Comparison of ENCODE assay signal across 29 mouse cellular contexts in the genomic region with DNA sequence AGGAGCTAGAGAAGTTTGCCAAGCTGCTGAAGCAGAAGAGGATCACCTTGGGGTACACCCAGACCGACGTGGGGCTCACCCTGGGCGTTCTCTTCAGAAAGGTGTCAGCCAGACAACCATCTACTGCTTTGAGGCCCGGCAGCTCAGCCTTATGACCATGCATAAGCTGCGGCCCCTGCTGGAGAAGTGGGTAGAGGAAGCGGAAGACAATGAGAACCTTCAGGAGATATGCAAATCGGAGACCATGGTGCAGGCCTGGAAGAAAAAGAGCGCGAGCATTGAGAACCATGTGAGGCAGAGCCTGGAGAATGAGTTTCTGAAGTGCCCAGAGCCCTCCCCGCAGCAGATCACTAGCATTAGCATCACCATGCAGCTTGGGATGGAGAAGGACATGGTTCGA.
DNase-seq lines count a peak whose midpoint lies in the region; ATAC-seq and TF ChIP-seq lines count a peak whose summit lies in the region.
"Had no signal": no experiment of that assay in that cellular context is flagged by ENCODE, and none has a peak within 500 bp of the region (broad histone marks: within the 10 kb centered on the region; RNA-seq: fewer than 3 reads in every experiment).

No protein-coding gene starts in this region.

- no peaks in the 10 kb centered on the region for H3K4me1 ChIP-seq in intestine, postnatal 0 days (replicated peaks; ENCODE audit: control insufficient read depth, insufficient read depth, low read length)
- H3K4me1 ChIP-seq in intestine, embryonic 15.5 days (replicated peaks): no peaks in the 10 kb centered on the region
- H3K4me1 ChIP-seq in lung, embryonic 15.5 days: 0 out of 2 replicates have a peak, but pooled peaks cover 3% of the 10 kb centered on the region
- no peaks in the 10 kb centered on the region for H3K4me1 ChIP-seq in CH12.LX (ENCODE audit: control insufficient read depth in 1 of 2, insufficient read depth in 2 of 2)
- H3K4me1 ChIP-seq: embryonic facial prominence, embryonic 15.5 days; forebrain, embryonic 13.5 days; midbrain, embryonic 15.5 days; neural tube, embryonic 12.5 days had no signal

- peak; percentile 35 for TF ChIP-seq CTCF in intestine, postnatal 0 days (IDR thresholded peaks at IDR 0.05; ENCODE audit: low read depth)
- peak in 1 of 2 experiments; percentile 45; a peak in 2 of 4 replicates for TF ChIP-seq CTCF in CH12.LX (conservative IDR thresholded peaks at IDR 0.05 in 1 of 2, IDR thresholded peaks at IDR 0.05 in 1 of 2; ENCODE audit: low read depth in 2 of 2, low read length in 2 of 2)

- no peak for ATAC-seq in intestine, postnatal 0 days
- ATAC-seq in intestine, embryonic 15.5 days: no peak
- peak; percentile 14; the same call in 1 of the 2 replicates for ATAC-seq in lung, embryonic 15.5 days (ENCODE audit: borderline replicate concordance, extremely low read depth, low FRiP score, low TSS enrichment)
- ATAC-seq in erythroblast, adult 5-6 weeks (replicated peaks; ENCODE audit: low FRiP score, poor library complexity, severe bottlenecking): no peak
- ATAC-seq: midbrain, embryonic 15.5 days had no signal

- H3K36me3 ChIP-seq in intestine, postnatal 0 days (ENCODE audit: control insufficient read depth, insufficient read depth): no peaks in the 10 kb centered on the region
- H3K36me3 ChIP-seq in intestine, embryonic 15.5 days: no peaks in the 10 kb centered on the region
- no peaks in the 10 kb centered on the region for H3K36me3 ChIP-seq in lung, embryonic 15.5 days
- H3K36me3 ChIP-seq in CH12.LX (replicated peaks in 1 of 2; ENCODE audit: control insufficient read depth in 1 of 2, insufficient read depth in 1 of 2, low read length in 1 of 2): no peaks in the 10 kb centered on the region
- H3K36me3 ChIP-seq: embryonic facial prominence, embryonic 10.5 days; embryonic facial prominence, embryonic 15.5 days; G1E; midbrain, embryonic 15.5 days; neural tube, embryonic 12.5 days had no signal

- no peak for TF ChIP-seq RAD21 in CH12.LX (IDR thresholded peaks at IDR 0.05; ENCODE audit: low read depth, low read length)

- TF ChIP-seq POLR2A in CH12.LX (IDR thresholded peaks at IDR 0.05; ENCODE audit: low read depth, low read length): no peak

- no peak overlapping the region for H3K4me2 ChIP-seq in intestine, postnatal 0 days (replicated peaks; ENCODE audit: low read depth)
- H3K4me2 ChIP-seq in intestine, embryonic 15.5 days (replicated peaks): no peak overlapping the region
- H3K4me2 ChIP-seq in lung, embryonic 15.5 days: no peak overlapping the region
- H3K4me2 ChIP-seq in CH12.LX (ENCODE audit: insufficient read depth, low read depth, poor library complexity, severe bottlenecking): no peak overlapping the region
- H3K4me2 ChIP-seq: embryonic facial prominence, embryonic 15.5 days; forebrain, embryonic 13.5 days; heart, embryonic 11.5 days; hindbrain, embryonic 14.5 days; midbrain, embryonic 15.5 days; neural tube, embryonic 12.5 days had no signal

- no peak overlapping the region for H3K4me3 ChIP-seq in intestine, postnatal 0 days (ENCODE audit: low read depth, low read length)
- H3K4me3 ChIP-seq in intestine, embryonic 15.5 days (replicated peaks): no peak overlapping the region
- no peak overlapping the region for H3K4me3 ChIP-seq in lung, embryonic 15.5 days
- H3K4me3 ChIP-seq in CH12.LX (replicated peaks in 1 of 3; ENCODE audit: low read depth in 2 of 3, low read length in 2 of 3, poor library complexity in 1 of 3): no peak overlapping the region
- H3K4me3 ChIP-seq: embryonic facial prominence, embryonic 10.5 days; embryonic facial prominence, embryonic 15.5 days; forebrain, embryonic 13.5 days; midbrain, embryonic 15.5 days; neural tube, embryonic 12.5 days had no signal

- no peaks in the 10 kb centered on the region for H3K27me3 ChIP-seq in intestine, postnatal 0 days (replicated peaks; ENCODE audit: control insufficient read depth, insufficient read depth, low read length)
- no peaks in the 10 kb centered on the region for H3K27me3 ChIP-seq in intestine, embryonic 15.5 days (replicated peaks)
- no peaks in the 10 kb centered on the region for H3K27me3 ChIP-seq in lung, embryonic 15.5 days
- no peaks in the 10 kb centered on the region for H3K27me3 ChIP-seq in CH12.LX (replicated peaks)
- H3K27me3 ChIP-seq: embryonic facial prominence, embryonic 15.5 days; forebrain, embryonic 13.5 days; midbrain, embryonic 15.5 days; neural tube, embryonic 12.5 days had no signal

- no peak for DNase-seq in lung, postnatal 25 days (ENCODE audit: low spot score)
- no peak for DNase-seq in CH12.LX (ENCODE audit: extremely low read depth)
- peak; percentile 58 for DNase-seq in ZHBTc4 (ENCODE audit: low read depth, low spot score)
- no peak for DNase-seq in adrenal gland, adult (ENCODE audit: inconsistent age in 2 of 2, low spot score in 1 of 2)
- DNase-seq: adrenal gland, postnatal 25 days; cerebellum, adult 18-20 months; cerebellum, postnatal 14 days; gastrocnemius, postnatal 10 days; heart, postnatal 10 days; kidney, adult 18-20 months; kidney, postnatal 10 days; layer of hippocampus, adult 9-11 months; liver; right cerebral cortex, adult 18-20 months; spleen, adult 18-20 months; thymus, adult 2 months had no signal

- H3K9me3 ChIP-seq in intestine, postnatal 0 days (ENCODE audit: control insufficient read depth): no peaks in the 10 kb centered on the region
- H3K9me3 ChIP-seq in intestine, embryonic 15.5 days: no peaks in the 10 kb centered on the region
- H3K9me3 ChIP-seq in lung, embryonic 15.5 days: no peaks in the 10 kb centered on the region
- H3K9me3 ChIP-seq in CH12.LX (replicated peaks; ENCODE audit: low read length): no peaks in the 10 kb centered on the region
- H3K9me3 ChIP-seq: embryonic facial prominence, embryonic 10.5 days; embryonic facial prominence, embryonic 15.5 days; forebrain, embryonic 13.5 days; midbrain, embryonic 15.5 days; neural tube, embryonic 12.5 days had no signal

- dilution Hi-C loops in CH12.LX (cut with MboI; ENCODE audit: extremely low pct_ligation_motif_present, extremely low pct_unique_long_range_greater_than_20kb, low sequenced_read_pairs): no loop called here

- no peak overlapping the region for H3K27ac ChIP-seq in intestine, postnatal 0 days (ENCODE audit: low read depth, low read length)
- H3K27ac ChIP-seq in intestine, embryonic 15.5 days: no peak overlapping the region
- no peak overlapping the region for H3K27ac ChIP-seq in lung, embryonic 15.5 days
- no peak overlapping the region for H3K27ac ChIP-seq in CH12.LX (ENCODE audit: insufficient read depth, low read depth)
- H3K27ac ChIP-seq: embryonic facial prominence, embryonic 10.5 days; embryonic facial prominence, embryonic 15.5 days; forebrain, embryonic 13.5 days; hindbrain, embryonic 14.5 days; macrophage; midbrain, embryonic 15.5 days; neural tube, embryonic 12.5 days had no signal

- no peak for TF ChIP-seq EP300 in CH12.LX (IDR thresholded peaks at IDR 0.05; ENCODE audit: low read length)

- in situ Hi-C loops in CH12.LX (cut with MboI; ENCODE audit: low pct_ligation_motif_present, low pct_unique_long_range_greater_than_20kb, low sequenced_read_pairs): loop anchor here (25.0 kb wide), 1 partner anchor 253 kb away; no protein-coding TSS in a partner anchor

- no peaks in the 10 kb centered on the region for H3K79me2 ChIP-seq in CH12.LX (replicated peaks; ENCODE audit: control insufficient read depth, extremely low read depth, insufficient read depth, poor library complexity, severe bottlenecking)

- no peak overlapping the region for H3K9ac ChIP-seq in intestine, postnatal 0 days (ENCODE audit: low read depth, low read length)
- H3K9ac ChIP-seq in intestine, embryonic 15.5 days: no peak overlapping the region
- no peak overlapping the region for H3K9ac ChIP-seq in lung, embryonic 15.5 days
- no peak overlapping the region for H3K9ac ChIP-seq in CH12.LX (ENCODE audit: insufficient read depth, low read depth)
- H3K9ac ChIP-seq: embryonic facial prominence, embryonic 15.5 days; forebrain, embryonic 13.5 days; hindbrain, embryonic 14.5 days; midbrain, embryonic 15.5 days; neural tube, embryonic 12.5 days had no signal

- 70% methylated on average over 11 of the region's 11 CpGs for WGBS in intestine, postnatal 0 days
- 76% methylated on average over 11 of the region's 11 CpGs for WGBS in intestine, embryonic 15.5 days
- 66% methylated on average over 11 of the region's 11 CpGs for WGBS in lung, embryonic 15.5 days

TF ChIP-seq in CH12.LX, 34 proteins besides CTCF, POLR2A, EP300 and RAD21:
- TF ChIP-seq ELF1 (IDR thresholded peaks at IDR 0.05; ENCODE audit: low read depth, low read length) (no peak), SMC3 (IDR thresholded peaks at IDR 0.05; ENCODE audit: low read depth, low read length) (peak; percentile 7; the same call in 1 of the 2 replicates)
